Mouse (Mus musculus) intestine, embryonic 15.5 days (tissue): ENCODE results near the gene Epb41l3. TPM values are rescaled to one million over a fixed set of nuclear protein-coding genes. Genes with fewer than 3 reads are reported as not detected.
A peak's percentile ranks its signal among the peaks of the same experiment; 100 is the strongest.

Source experiments
- ATAC-seq: fragments of 200-750 bp; cut with Nextera tagmentation; 2 replicates; pipeline ENCODE4 v1.8.0; 2017; ENCODE audit warnings: moderate TSS enrichment, moderate library complexity
- H3K27ac ChIP-seq: fragments of 300-500 bp; sonication (generic); 2 replicates; pipeline ENCODE4 v1.5.1; 2015; ENCODE audit warnings: mild to moderate bottlenecking, inconsistent platforms
- H3K27me3 ChIP-seq: fragments of 300-500 bp; sonication (generic); replicated peaks from 2 replicates; pipeline ENCODE4 v1.6.1; 2015; ENCODE audit warnings: inconsistent platforms
- H3K36me3 ChIP-seq: fragments of 300-500 bp; sonication (generic); 2 replicates; pipeline ENCODE4 v1.6.1; 2015; ENCODE audit warnings: inconsistent platforms
- H3K4me1 ChIP-seq: fragments of 300-500 bp; sonication (generic); replicated peaks from 2 replicates; pipeline ENCODE4 v1.6.1; 2015; ENCODE audit warnings: inconsistent platforms
- H3K4me2 ChIP-seq: fragments of 300-500 bp; sonication (generic); replicated peaks from 2 replicates; pipeline ENCODE4 v1.6.1; 2015; ENCODE audit warnings: mild to moderate bottlenecking, inconsistent platforms
- H3K4me3 ChIP-seq: fragments of 300-500 bp; sonication (generic); replicated peaks from 2 replicates; pipeline ENCODE4 v1.5.1; 2015; ENCODE audit warnings: inconsistent platforms
- H3K9ac ChIP-seq: fragments of 300-500 bp; sonication (generic); 2 replicates; pipeline ENCODE4 v1.6.1; 2015; ENCODE audit warnings: inconsistent platforms
- H3K9me3 ChIP-seq: fragments of 300-500 bp; sonication (generic); 2 replicates; pipeline ENCODE4 v1.6.1; 2016; ENCODE audit warnings: inconsistent platforms
- WGBS: fragments of 180-500 bp; shearing (Covaris S2); methylation state at CpG from one replicate; pipeline ENCODE4 v1.1.7; 2015; 5-methylcytosine and 5-hydroxymethylcytosine counted together
- polyA plus RNA-seq: library from polyadenylated mRNA; unstranded; fragments of >200 nt; fragmentation: Nextera tagmentation; extraction: Ambion mirVana; gene quantifications from 2 replicates; pipeline ENCODE4 v1.2.1, GENCODE M21; 2015

The Epb41l3 gene
- polyA plus RNA-seq, 1 experiment from 2014 or later = 131 TPM

DNA sequence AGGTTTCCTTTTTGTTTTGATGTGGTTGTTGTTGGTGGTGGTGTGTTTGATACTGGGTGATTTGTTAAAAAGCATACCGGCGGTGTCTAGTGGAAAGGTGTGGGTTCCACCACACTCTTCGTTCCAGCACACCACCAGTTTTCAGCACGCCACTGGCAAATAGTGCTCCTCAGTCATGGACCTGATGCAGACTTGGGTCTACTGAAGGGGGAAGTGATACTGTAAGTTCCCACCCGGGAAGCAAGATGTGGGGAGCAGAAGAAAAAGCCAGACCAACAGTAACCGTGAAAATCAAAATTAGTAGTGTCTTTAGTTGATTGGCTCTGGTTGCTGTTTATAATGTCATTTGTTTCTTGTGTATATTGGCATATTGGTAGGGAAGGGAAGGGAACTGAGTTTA lies 124.3 kb downstream of the Epb41l3 start:
- Histone ChIP-seq H3K4me1 (peaks cover 14% of the 10 kb centered on the region; the same call in 1 of the 2 replicates), H3K4me2 (no peak overlapping the region), H3K9me3 (no peaks in the 10 kb centered on the region), H3K27me3 (no peaks in the 10 kb centered on the region), H3K36me3 (no peaks in the 10 kb centered on the region), H3K9ac (no peak overlapping the region), H3K27ac (no peak overlapping the region), H3K4me3 (no peak overlapping the region)
- WGBS = 86% methylated on average over 6 of the region's 6 CpGs
- no peak for ATAC-seq

DNA sequence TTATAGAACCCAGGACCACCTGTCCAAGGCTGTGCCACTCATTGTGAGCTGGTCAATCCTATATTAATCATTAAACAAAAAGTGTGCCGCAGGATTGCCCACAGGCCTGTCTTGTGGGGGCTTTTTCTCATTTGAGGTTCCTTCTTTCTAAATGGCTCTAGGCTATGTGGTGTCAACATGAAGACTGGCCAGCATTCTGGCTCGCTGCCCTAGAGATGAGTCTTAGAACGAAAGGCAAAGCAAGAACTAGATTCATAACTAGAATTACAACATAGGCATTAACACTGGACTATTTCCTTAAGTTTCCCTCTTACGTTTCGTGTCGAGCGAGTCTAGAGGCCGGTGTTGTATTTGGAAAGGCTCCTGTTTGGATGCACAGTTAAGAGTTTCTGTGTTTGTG lies 125.5 kb downstream of the Epb41l3 start:
- no peak overlapping the region for H3K4me3 ChIP-seq

DNA sequence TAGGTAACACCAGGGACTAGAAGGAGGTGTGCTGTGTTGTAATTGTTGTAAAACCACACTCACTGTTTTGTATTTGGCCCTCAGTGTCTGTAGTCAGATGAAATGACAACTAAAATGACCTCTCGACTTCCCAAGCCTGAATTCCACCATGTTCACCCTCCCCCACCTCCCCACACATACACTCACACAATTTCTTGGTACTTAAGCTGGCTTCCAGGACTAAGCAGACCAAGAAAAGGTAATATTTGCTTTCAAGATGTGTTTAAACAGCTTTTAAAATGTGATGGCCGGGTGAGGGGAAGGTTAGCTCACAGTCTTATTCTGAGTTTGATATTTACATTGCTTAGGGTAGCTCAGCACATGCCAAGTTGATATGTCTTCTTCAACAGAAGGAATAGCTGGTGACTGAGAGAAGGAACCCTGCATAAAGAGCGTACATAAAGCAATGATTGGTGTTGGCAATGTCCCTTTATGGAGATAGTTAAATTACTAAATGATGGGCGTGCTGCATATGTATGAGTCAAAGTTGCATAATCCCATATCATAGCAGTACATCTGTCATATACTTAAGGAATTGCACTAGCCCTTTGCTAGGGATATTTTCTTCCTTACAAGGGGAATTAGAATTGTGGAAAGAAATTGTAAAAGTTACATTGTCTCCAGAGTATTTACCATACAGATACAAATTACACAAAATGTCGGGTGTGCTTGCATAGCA lies 130.0 kb downstream of the Epb41l3 start:
- Histone ChIP-seq H3K9me3 (no peaks in the 10 kb centered on the region), H3K27ac (no peak overlapping the region), H3K36me3 (no peaks in the 10 kb centered on the region), H3K27me3 (no peaks in the 10 kb centered on the region), H3K4me1 (0 out of 2 replicates have a peak, but pooled peaks cover 2% of the 10 kb centered on the region), H3K4me3 (no peak overlapping the region), H3K9ac (no peak overlapping the region), H3K4me2 (no peak overlapping the region)
- 77% methylated on average over 5 of the region's 5 CpGs for WGBS
- no peak for ATAC-seq

More for the DNA sequence above, 125.5 kb downstream of the Epb41l3 start:
- no peaks in the 10 kb centered on the region for H3K36me3 ChIP-seq
- no peak for ATAC-seq
- H3K9ac ChIP-seq = no peak overlapping the region
- H3K4me2 ChIP-seq = no peak overlapping the region
- H3K27me3 ChIP-seq = no peaks in the 10 kb centered on the region
- H3K9me3 ChIP-seq = no peaks in the 10 kb centered on the region
- peaks cover 9% of the 10 kb centered on the region; the same call in 1 of the 2 replicates for H3K4me1 ChIP-seq
- no peak overlapping the region for H3K27ac ChIP-seq
- 92% methylated on average over 8 of the region's 8 CpGs for WGBS

DNA sequence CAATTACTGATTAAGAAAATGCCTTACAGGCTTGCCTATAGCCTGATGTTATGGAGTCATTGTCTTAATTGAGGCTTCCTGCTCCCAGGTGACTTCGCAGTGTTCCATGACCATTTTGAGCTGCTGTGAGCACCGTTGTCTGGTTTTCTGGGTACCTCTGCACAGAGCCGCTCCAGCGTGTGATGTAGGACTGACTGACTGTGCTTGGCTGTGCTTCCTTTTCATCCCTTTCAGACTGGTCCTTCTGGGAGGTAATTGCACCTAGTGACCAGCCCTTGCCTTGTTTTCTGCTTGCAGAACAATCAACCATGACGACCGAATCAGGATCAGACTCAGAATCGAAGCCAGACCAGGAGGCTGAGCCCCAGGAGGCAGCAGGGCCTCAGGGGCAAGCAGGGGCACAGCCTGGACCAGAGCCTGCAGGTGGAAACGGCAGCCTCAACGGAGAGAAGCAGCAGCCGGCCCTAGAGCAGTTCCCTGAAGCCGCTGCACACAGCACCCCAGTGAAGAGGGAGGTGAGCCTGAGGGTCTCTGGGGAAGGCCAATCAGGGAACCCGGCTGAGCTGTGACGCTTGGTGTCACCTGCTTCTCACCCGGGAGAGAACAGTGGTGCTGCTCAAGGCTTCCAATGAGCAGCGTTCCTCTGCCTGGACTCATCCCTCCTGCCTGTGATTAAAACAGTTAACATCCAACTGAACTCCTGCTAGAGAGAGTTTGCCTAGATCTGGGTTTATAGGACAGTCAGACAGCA lies 132.3 kb downstream of the Epb41l3 start:
- Histone ChIP-seq H3K27me3 (no peaks in the 10 kb centered on the region), H3K27ac (no peak overlapping the region), H3K4me2 (no peak overlapping the region), H3K9me3 (no peaks in the 10 kb centered on the region), H3K4me3 (no peak overlapping the region), H3K9ac (no peak overlapping the region), H3K4me1 (0 out of 2 replicates have a peak, but pooled peaks cover 2% of the 10 kb centered on the region), H3K36me3 (no peaks in the 10 kb centered on the region)
- ATAC-seq = no peak
- WGBS = 68% methylated on average over 15 of the region's 15 CpGs

DNA sequence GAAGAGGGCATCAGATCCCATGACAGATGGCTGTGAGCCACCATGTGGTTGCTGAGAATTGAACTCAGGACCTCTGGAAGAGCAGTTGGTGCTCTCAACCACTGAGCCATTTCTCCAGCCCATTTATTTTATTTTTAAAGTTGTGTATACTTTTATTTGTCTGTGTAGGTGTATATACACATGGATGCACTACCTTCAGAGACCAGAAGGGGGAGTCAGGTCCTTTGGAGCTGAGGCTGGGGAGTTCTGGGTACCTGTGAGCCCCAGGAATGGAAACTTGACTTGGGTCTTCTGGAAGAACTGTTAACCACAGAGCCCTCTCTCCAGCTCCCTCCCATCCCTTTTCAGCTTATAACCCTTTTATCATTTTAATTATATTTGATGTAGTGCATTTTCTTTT lies 135.6 kb downstream of the Epb41l3 start:
- H3K27ac ChIP-seq = no peak overlapping the region
- H3K9ac ChIP-seq = no peak overlapping the region
- H3K4me3 ChIP-seq = no peak overlapping the region
- ATAC-seq = no peak
- no peaks in the 10 kb centered on the region for H3K9me3 ChIP-seq
- H3K27me3 ChIP-seq = no peaks in the 10 kb centered on the region
- H3K4me1 ChIP-seq = no peaks in the 10 kb centered on the region
- no peaks in the 10 kb centered on the region for H3K36me3 ChIP-seq
- H3K4me2 ChIP-seq = no peak overlapping the region

DNA sequence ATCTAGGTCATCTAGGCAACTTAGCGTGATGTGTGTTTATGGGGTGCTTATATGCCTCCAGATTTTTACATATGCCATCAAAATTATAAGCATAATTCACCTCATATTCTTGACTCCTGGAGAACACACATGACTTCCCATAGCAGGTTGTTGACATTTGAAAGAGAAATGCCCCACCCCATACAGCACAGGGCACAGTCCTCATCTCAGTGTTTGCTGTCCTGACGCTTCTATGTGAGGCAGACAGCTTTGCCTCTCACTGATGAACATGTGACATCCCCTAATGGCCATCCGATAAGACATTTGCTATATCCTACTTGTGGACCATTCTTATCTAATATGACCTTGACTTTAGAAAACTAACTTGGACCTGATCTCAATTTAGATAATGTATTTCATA lies 140.6 kb downstream of the Epb41l3 start:
- Histone ChIP-seq H3K4me3 (no peak overlapping the region), H3K4me1 (no peaks in the 10 kb centered on the region), H3K4me2 (no peak overlapping the region), H3K36me3 (no peaks in the 10 kb centered on the region), H3K27ac (no peak overlapping the region), H3K27me3 (no peaks in the 10 kb centered on the region), H3K9ac (no peak overlapping the region), H3K9me3 (no peaks in the 10 kb centered on the region)
- WGBS = 87% methylated on average over 3 of the region's 3 CpGs
- ATAC-seq = no peak

DNA sequence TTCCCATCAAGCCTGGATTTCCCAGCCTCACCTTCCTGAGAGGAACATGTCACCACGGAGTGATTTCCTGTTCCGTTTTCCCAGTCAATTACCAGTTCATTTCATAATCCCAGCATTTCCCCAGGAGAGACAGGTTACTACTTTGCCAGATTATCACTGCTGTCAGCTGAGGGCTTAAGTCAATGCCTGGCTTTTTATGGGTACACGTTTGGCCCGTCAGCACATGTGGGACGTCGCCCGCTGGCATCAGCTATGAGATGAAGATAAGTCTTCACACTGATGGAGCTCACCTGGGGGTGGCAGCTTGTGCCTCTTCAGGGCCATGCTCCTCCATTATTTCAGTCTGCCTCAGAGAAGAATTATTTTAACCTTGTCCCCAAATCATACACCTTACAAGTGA lies 145.4 kb downstream of the Epb41l3 start:
- ATAC-seq = peak; percentile 62
- H3K4me2 ChIP-seq = no peak overlapping the region
- 65% methylated on average over 7 of the region's 7 CpGs for WGBS
- H3K36me3 ChIP-seq = 0 out of 2 replicates have a peak, but pooled peaks cover 8% of the 10 kb centered on the region
- no peak overlapping the region for H3K4me3 ChIP-seq
- no peaks in the 10 kb centered on the region for H3K27me3 ChIP-seq
- H3K9me3 ChIP-seq = no peaks in the 10 kb centered on the region
- no peak overlapping the region for H3K9ac ChIP-seq
- peaks cover 4% of the 10 kb centered on the region; the same call in 1 of the 2 replicates for H3K4me1 ChIP-seq
- no peak overlapping the region for H3K27ac ChIP-seq

DNA sequence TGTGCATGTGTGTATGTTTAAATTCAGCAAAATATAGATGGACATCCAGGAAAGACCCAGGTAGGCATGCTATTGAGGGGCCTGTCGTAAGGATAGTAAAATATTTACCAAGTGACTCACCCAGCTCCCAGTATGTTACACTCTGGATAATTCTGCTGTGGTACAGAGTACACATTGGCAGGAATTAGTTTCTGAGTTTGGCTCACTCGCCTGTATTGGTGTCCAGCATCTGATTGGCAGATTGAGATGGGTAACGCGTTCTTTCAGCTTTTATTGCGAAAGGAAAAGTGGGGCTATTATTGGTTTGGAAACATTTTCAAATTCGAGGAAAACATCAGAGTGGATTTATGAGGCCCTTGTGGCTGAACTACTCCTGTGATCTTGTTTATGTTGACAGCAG lies 145.9 kb downstream of the Epb41l3 start:
- no peak overlapping the region for H3K27ac ChIP-seq
- WGBS = 53% methylated on average over 6 of the region's 6 CpGs
- no peak overlapping the region for H3K9ac ChIP-seq
- H3K36me3 ChIP-seq = 0 out of 2 replicates have a peak, but pooled peaks cover 8% of the 10 kb centered on the region
- peak; percentile 90 for ATAC-seq
- no peak overlapping the region for H3K4me3 ChIP-seq
- no peaks in the 10 kb centered on the region for H3K9me3 ChIP-seq
- no peaks in the 10 kb centered on the region for H3K27me3 ChIP-seq
- H3K4me1 ChIP-seq = peaks cover 4% of the 10 kb centered on the region; the same call in 1 of the 2 replicates
- H3K4me2 ChIP-seq = no peak overlapping the region

DNA sequence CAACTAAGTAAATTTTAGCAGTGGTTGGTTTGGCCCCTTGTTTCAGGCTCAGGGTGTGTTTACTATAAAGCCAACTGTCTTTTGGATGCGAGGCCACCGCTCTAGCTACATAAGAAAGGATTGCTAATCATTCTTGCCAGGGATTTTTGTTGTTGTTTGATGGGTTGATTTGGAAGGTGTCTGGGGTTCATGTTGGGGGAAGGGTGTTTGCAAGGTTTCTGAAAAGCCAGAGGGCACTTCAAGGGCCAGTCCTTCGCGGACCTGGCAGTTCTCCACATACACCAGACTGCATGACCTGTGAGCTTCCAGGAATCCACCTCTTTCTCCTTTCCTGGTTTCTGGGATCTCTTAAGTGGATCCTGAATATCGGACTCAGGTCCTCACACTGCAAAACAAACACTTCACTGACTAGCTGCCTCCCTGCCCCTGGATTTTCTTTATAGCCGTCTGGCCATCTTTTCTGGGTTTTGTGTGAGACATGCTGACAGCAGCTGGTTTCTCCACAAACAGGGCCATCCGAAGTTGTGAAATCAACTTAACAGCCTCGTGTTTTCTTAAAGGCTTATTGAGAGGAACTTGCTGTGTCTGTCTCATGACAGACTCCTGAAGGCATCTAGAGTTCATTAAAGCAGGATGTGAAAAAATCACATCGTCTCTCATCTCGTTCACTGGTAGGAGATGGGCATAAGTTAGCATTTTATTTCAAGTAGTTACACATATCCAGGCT lies 146.6 kb downstream of the Epb41l3 start:
- Histone ChIP-seq H3K4me1 (peaks cover 6% of the 10 kb centered on the region; the same call in 1 of the 2 replicates), H3K4me2 (no peak overlapping the region), H3K27ac (no peak overlapping the region), H3K4me3 (no peak overlapping the region), H3K36me3 (0 out of 2 replicates have a peak, but pooled peaks cover 8% of the 10 kb centered on the region), H3K9me3 (no peaks in the 10 kb centered on the region), H3K27me3 (no peaks in the 10 kb centered on the region), H3K9ac (no peak overlapping the region)
- no peak for ATAC-seq
- 35% methylated on average over 10 of the region's 10 CpGs for WGBS

DNA sequence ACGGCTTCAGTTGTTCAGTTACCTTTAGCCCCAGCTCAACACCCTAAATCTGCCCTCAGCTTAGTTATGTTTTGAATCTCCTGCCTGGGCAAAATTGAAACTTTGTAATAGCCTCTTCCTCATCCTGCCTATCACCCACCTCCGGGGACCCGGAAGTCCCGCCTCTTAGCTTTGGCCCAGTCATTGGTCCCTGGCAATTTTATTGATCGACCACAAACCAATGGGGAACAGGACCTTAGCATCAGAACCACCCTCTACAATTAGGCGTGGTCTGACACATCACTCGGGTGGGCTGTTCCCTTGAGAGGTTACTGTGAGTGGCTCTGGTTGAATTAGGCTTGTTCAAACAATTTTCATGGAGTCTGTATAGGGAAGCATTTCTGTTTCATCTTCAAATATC lies 150.5 kb downstream of the Epb41l3 start:
- H3K36me3 ChIP-seq = 0 out of 2 replicates have a peak, but pooled peaks cover 8% of the 10 kb centered on the region
- no peak overlapping the region for H3K4me2 ChIP-seq
- 90% methylated on average over 7 of the region's 7 CpGs for whole genome bisulfite sequencing
- H3K4me3 ChIP-seq = no peak overlapping the region
- H3K9me3 ChIP-seq = no peaks in the 10 kb centered on the region
- H3K27ac ChIP-seq = no peak overlapping the region
- peaks cover 8% of the 10 kb centered on the region; the same call in 1 of the 2 replicates for H3K4me1 ChIP-seq
- no peak for ATAC-seq
- no peak overlapping the region for H3K9ac ChIP-seq
- H3K27me3 ChIP-seq = no peaks in the 10 kb centered on the region

DNA sequence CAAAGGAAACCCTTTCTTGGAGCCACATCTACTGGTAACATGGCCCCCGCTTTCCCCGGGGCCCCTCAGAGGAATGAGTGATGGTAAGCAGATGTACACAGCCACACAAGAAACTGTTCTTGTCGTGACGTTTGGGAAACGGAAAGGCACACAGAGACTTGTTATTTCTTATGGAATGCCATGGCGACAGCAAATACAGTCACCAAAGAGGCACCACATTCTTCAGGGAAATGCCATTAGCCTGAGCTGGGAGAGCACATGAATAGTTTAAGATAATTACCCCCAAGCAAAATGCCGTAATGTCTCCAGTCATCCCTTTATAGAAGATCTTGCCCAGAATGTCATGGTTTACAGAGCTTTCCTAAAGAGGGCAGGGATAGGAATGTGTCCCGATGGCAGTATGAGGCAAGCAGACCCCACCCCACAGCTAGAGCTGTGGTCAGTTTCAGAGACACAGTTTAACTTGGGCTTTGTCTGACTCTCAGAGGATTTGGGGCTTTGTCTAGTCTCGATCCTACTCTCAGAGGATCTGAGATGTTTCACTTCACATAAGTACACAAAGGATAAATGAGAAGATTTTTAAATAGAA lies 152.0 kb downstream of the Epb41l3 start:
- H3K9ac ChIP-seq = no peak overlapping the region
- ATAC-seq = 0 out of 2 replicates have a peak, but pooled peaks have one; percentile 26
- no peak overlapping the region for H3K4me3 ChIP-seq
- 0 out of 2 replicates have a peak, but pooled peaks cover 8% of the 10 kb centered on the region for H3K36me3 ChIP-seq
- 42% methylated on average over 9 of the region's 9 CpGs for WGBS
- H3K27me3 ChIP-seq = no peaks in the 10 kb centered on the region
- no peaks in the 10 kb centered on the region for H3K9me3 ChIP-seq
- H3K27ac ChIP-seq = no peak overlapping the region
- H3K4me2 ChIP-seq = no peak overlapping the region
- 0 out of 2 replicates have a peak, but pooled peaks cover 3% of the 10 kb centered on the region for H3K4me1 ChIP-seq

DNA sequence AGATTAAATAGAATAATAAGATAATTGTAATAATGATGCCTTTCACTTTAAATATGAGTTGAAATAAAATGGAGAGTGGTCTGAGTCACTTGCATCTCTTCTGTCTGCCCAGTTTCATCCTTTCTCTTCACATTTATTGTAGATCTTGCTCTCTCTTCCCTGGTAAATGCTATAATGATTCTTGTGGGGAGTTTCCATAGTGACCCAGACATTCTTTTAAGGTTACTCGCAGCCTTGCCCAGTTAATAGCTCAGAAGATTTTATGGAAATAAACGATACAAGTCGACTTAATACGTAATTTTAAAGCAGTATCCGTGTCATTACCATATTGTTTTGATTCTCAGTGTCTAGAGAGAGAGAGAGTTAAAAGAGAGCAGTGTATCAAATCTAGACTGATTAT lies 154.0 kb downstream of the Epb41l3 start:
- ATAC-seq = no peak

More for the DNA sequence above, 154.0 kb downstream of the Epb41l3 start:
- WGBS = 66% methylated on average over 5 of the region's 5 CpGs
- H3K9ac ChIP-seq = no peak overlapping the region
- H3K27ac ChIP-seq = no peak overlapping the region
- H3K27me3 ChIP-seq = no peaks in the 10 kb centered on the region
- H3K4me3 ChIP-seq = no peak overlapping the region
- 0 out of 2 replicates have a peak, but pooled peaks cover 3% of the 10 kb centered on the region for H3K4me1 ChIP-seq
- no peaks in the 10 kb centered on the region for H3K9me3 ChIP-seq
- H3K4me2 ChIP-seq = no peak overlapping the region
- 0 out of 2 replicates have a peak, but pooled peaks cover under 1% of the 10 kb centered on the region for H3K36me3 ChIP-seq
